Mouse (Mus musculus): ENCODE results near the gene Plscr3.

GRCm38 (mm10) chr11:69872451-69872850 is 26.3 kb downstream of the Plscr3 start:
- no peak for TF ChIP-seq GATA1 (IDR thresholded peaks at IDR 0.05; ENCODE audit: borderline replicate concordance, low read length)
- no peak for TF ChIP-seq FLI1 (IDR thresholded peaks at IDR 0.05; ENCODE audit: low read length)
